In genomic region chr10:94515583-94515982, GRCm38 (mm10) we compare ENCODE assay signal across 8 mouse cellular contexts.
A peak's percentile ranks its signal among the peaks of the same experiment; 100 is the strongest.
DNase-seq lines count a peak whose midpoint lies in the region; ATAC-seq and TF ChIP-seq lines count a peak whose summit lies in the region.

No protein-coding gene starts in this region.

- peaks cover 10% of the 10 kb centered on the region; the same call in 1 of the 2 replicates for H3K27me3 ChIP-seq in embryonic facial prominence, embryonic 11.5 days (ENCODE audit: control insufficient read depth, insufficient read depth, low read length)
- no peaks in the 10 kb centered on the region for H3K27me3 ChIP-seq in hindbrain, postnatal 0 days (ENCODE audit: insufficient read depth, low read length)
- no peaks in the 10 kb centered on the region for H3K27me3 ChIP-seq in midbrain, postnatal 0 days (ENCODE audit: insufficient read depth, low read length)

- peak overlapping the region; percentile 61 for H3K4me3 ChIP-seq in left cerebral cortex, adult 2 months
- H3K4me3 ChIP-seq in embryonic facial prominence, embryonic 11.5 days (ENCODE audit: low read depth, low read length), result peak overlapping the region; percentile 74
- H3K4me3 ChIP-seq in hindbrain, postnatal 0 days (ENCODE audit: low read length), result peak overlapping the region; percentile 78
- peak overlapping the region; percentile 78 for H3K4me3 ChIP-seq in midbrain, postnatal 0 days (ENCODE audit: low read depth, low read length)

- H3K27ac ChIP-seq in left cerebral cortex, adult 2 months, result peak overlapping the region; percentile 91
- no peak overlapping the region for H3K27ac ChIP-seq in embryonic facial prominence, embryonic 11.5 days (replicated peaks; ENCODE audit: low read depth, low read length)
- H3K27ac ChIP-seq in hindbrain, postnatal 0 days, result peak overlapping the region; percentile 84; the same call in 1 of the 2 replicates
- H3K27ac ChIP-seq in midbrain, postnatal 0 days (ENCODE audit: low read depth, low read length), result peak overlapping the region; percentile 75

- TF ChIP-seq CTCF in left cerebral cortex, adult 2 months (IDR thresholded peaks at IDR 0.05), result no peak
- TF ChIP-seq CTCF in hindbrain, postnatal 0 days (IDR thresholded peaks at IDR 0.05; ENCODE audit: low read depth), result no peak
- no peak for TF ChIP-seq CTCF in midbrain, postnatal 0 days (IDR thresholded peaks at IDR 0.05)

- peak; percentile 11; the same call in 1 of the 2 replicates for ATAC-seq in embryonic facial prominence, embryonic 11.5 days (replicated peaks; ENCODE audit: insufficient number of reproducible peaks, low FRiP score, low TSS enrichment, low read depth)
- no peak; the same call in 1 of the 2 replicates for ATAC-seq in hindbrain, postnatal 0 days
- ATAC-seq in midbrain, postnatal 0 days (ENCODE audit: low FRiP score), result no peak

- WGBS in embryonic facial prominence, embryonic 11.5 days, result 1% methylated on average over 10 of the region's 10 CpGs
- 2% methylated on average over 10 of the region's 10 CpGs for WGBS in hindbrain, postnatal 0 days
- WGBS in midbrain, postnatal 0 days, result 2% methylated on average over 10 of the region's 10 CpGs

- no peak overlapping the region; the same call in 1 of the 2 replicates for H3K9ac ChIP-seq in embryonic facial prominence, embryonic 11.5 days (replicated peaks; ENCODE audit: low read length)
- H3K9ac ChIP-seq in hindbrain, postnatal 0 days (replicated peaks; ENCODE audit: low read length), result peak overlapping the region; percentile 79
- H3K9ac ChIP-seq in midbrain, postnatal 0 days (replicated peaks; ENCODE audit: low read length, poor library complexity, severe bottlenecking), result peak overlapping the region; percentile 72

- H3K9me3 ChIP-seq in embryonic facial prominence, embryonic 11.5 days (replicated peaks; ENCODE audit: control insufficient read depth, low read length), result no peaks in the 10 kb centered on the region
- H3K9me3 ChIP-seq in hindbrain, postnatal 0 days (ENCODE audit: low read length), result no peaks in the 10 kb centered on the region
- no peaks in the 10 kb centered on the region for H3K9me3 ChIP-seq in midbrain, postnatal 0 days (ENCODE audit: low read length)

- H3K4me1 ChIP-seq in embryonic facial prominence, embryonic 11.5 days (ENCODE audit: control insufficient read depth, insufficient read depth, low read length), result no peaks in the 10 kb centered on the region
- H3K4me1 ChIP-seq in hindbrain, postnatal 0 days (ENCODE audit: insufficient read depth, low read length), result peaks cover 14% of the 10 kb centered on the region
- no peaks in the 10 kb centered on the region for H3K4me1 ChIP-seq in midbrain, postnatal 0 days (ENCODE audit: insufficient read depth, low read length)

- intact Hi-C loops in left cerebral cortex, adult 2 months (cut with DNase I), result loop anchor here (2.0 kb wide), 2 partner anchors 89 to 91 kb away; no protein-coding TSS in a partner anchor
- intact Hi-C loops in left cerebral cortex, postnatal 10 days (cut with DNase I), result loop anchor here (5.0 kb wide), 2 partner anchors 88 to 92 kb away; no protein-coding TSS in a partner anchor

- DNase-seq in left cerebral cortex, adult 2 months (ENCODE audit: extremely low spot score in 1 of 2, low spot score in 2 of 2), result no peak
- no peak for DNase-seq in left cerebral cortex, postnatal 10 days (ENCODE audit: extremely low spot score in 1 of 2, low spot score in 2 of 2)
- DNase-seq in embryonic facial prominence, embryonic 11.5 days (ENCODE audit: low spot score), result no peak
- DNase-seq in hindbrain, postnatal 0 days (ENCODE audit: low spot score), result no peak
- DNase-seq in midbrain, postnatal 0 days (ENCODE audit: low spot score), result no peak
- no peak for DNase-seq in right cerebral cortex, postnatal 36 days (ENCODE audit: low spot score in 2 of 2)
- DNase-seq in cerebellum, adult 18-20 months, result no peak
- DNase-seq in gastrocnemius, adult 18-20 months (ENCODE audit: low spot score), result no peak

- no peaks in the 10 kb centered on the region for H3K36me3 ChIP-seq in embryonic facial prominence, embryonic 11.5 days (replicated peaks; ENCODE audit: control insufficient read depth, insufficient read depth, low read depth, low read length)
- H3K36me3 ChIP-seq in hindbrain, postnatal 0 days (ENCODE audit: insufficient read depth, low read length), result no peaks in the 10 kb centered on the region
- H3K36me3 ChIP-seq in midbrain, postnatal 0 days (ENCODE audit: insufficient read depth, low read length), result no peaks in the 10 kb centered on the region

- H3K4me2 ChIP-seq in embryonic facial prominence, embryonic 11.5 days (ENCODE audit: low read depth, low read length), result peak overlapping the region; percentile 99
- H3K4me2 ChIP-seq in hindbrain, postnatal 0 days (ENCODE audit: low read depth, low read length), result peak overlapping the region; percentile 88
- peak overlapping the region; percentile 90 for H3K4me2 ChIP-seq in midbrain, postnatal 0 days (ENCODE audit: low read depth, low read length, poor library complexity, severe bottlenecking)
